Mouse (Mus musculus) hindbrain, embryonic 11.5 days (tissue): ENCODE measurements around the gene Rmdn3. TPM values are rescaled to one million over a fixed set of nuclear protein-coding genes. Genes with fewer than 3 reads are reported as not detected.

Source experiments
- ATAC-seq: fragments of 200-750 bp; cut with Nextera tagmentation; 2 replicates; pipeline ENCODE4 v1.8.0; 2017; ENCODE audit warnings: mild to moderate bottlenecking, moderate TSS enrichment, moderate library complexity; ENCODE audit not compliant: low FRiP score
- DNase-seq: peaks from one replicate; pipeline ENCODE4 v3.0.0-alpha.2; 2015; ENCODE audit warnings: low spot score
- H3K27ac ChIP-seq: fragments of 300-500 bp; sonication (generic); 2 replicates; pipeline ENCODE4 v1.5.1; 2014; ENCODE audit warnings: mild to moderate bottlenecking, low read depth, low read length
- H3K27me3 ChIP-seq: fragments of 300-500 bp; sonication (generic); 2 replicates; pipeline ENCODE4 v1.6.1; 2014; ENCODE audit warnings: mild to moderate bottlenecking, low read length, moderate library complexity, mixed read lengths; ENCODE audit not compliant: control insufficient read depth, insufficient read depth
- H3K36me3 ChIP-seq: fragments of 300-500 bp; sonication (generic); 2 replicates; pipeline ENCODE4 v1.6.1; 2014; ENCODE audit warnings: mild to moderate bottlenecking, low read length, moderate library complexity, mixed read lengths; ENCODE audit not compliant: control insufficient read depth, insufficient read depth
- H3K4me1 ChIP-seq: fragments of 300-500 bp; sonication (generic); replicated peaks from 2 replicates; pipeline ENCODE4 v1.6.1; 2014; ENCODE audit warnings: low read length, mixed read lengths; ENCODE audit not compliant: control insufficient read depth, insufficient read depth
- H3K4me2 ChIP-seq: fragments of 300-500 bp; sonication (generic); replicated peaks from 2 replicates; pipeline ENCODE4 v1.6.1; 2014; ENCODE audit warnings: mild to moderate bottlenecking, low read depth, low read length
- H3K4me3 ChIP-seq: fragments of 300-500 bp; sonication (generic); 2 replicates; pipeline ENCODE4 v1.5.1; 2014; ENCODE audit warnings: low read depth, low read length
- H3K9ac ChIP-seq: fragments of 300-500 bp; sonication (generic); 2 replicates; pipeline ENCODE4 v1.6.1; 2014; ENCODE audit warnings: low read depth, low read length
- H3K9me3 ChIP-seq: fragments of 300-500 bp; sonication (generic); 2 replicates; pipeline ENCODE4 v1.6.1; 2016; ENCODE audit warnings: low read length; ENCODE audit not compliant: control insufficient read depth
- WGBS: fragments of 180-500 bp; shearing (Covaris S2); extraction: QIAGEN DNeasy Blood & Tissue Kit; methylation state at CpG from one replicate; pipeline ENCODE4 v1.1.7; 2014; 5-methylcytosine and 5-hydroxymethylcytosine counted together
- polyA plus RNA-seq: library from polyadenylated mRNA; unstranded; fragments of >200 nt; fragmentation: Nextera tagmentation; extraction: Ambion mirVana; gene quantifications from 2 replicates; pipeline ENCODE4 v1.2.1, GENCODE M21; 2014

Gene Rmdn3
- polyA plus RNA-seq, 1 experiment from 2014 or later: 43.6 TPM

DNA sequence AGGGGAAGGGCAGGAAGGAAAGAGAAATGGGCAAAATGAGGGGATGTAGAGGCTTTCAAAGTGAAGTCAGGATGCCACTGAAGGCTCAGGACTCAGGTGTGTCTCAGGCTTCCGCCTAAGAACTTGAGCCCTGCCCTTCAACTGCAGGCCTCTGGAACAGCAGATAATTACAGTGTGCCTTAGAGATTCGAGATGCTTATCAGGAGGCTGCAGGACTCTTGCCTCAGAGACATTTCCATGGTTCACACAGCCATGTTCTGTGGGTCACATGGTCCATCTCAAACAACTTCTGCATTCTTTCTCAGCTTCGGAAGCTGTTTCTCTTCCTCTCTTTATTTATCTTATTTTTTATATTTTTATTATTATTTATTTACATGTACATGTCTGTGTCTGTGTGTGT is 6.3 kb upstream of the Rmdn3 start:
- Histone ChIP-seq H3K27me3 (peaks cover 18% of the 10 kb centered on the region), H3K9me3 (no peaks in the 10 kb centered on the region), H3K4me3 (no peak overlapping the region), H3K36me3 (no peaks in the 10 kb centered on the region), H3K4me1 (peaks cover 8% of the 10 kb centered on the region), H3K27ac (no peak overlapping the region), H3K4me2 (no peak overlapping the region), H3K9ac (no peak overlapping the region)
- DNase-seq (no peak), ATAC-seq (no peak)
- WGBS: 56% methylated on average over 3 of the region's 3 CpGs

DNA sequence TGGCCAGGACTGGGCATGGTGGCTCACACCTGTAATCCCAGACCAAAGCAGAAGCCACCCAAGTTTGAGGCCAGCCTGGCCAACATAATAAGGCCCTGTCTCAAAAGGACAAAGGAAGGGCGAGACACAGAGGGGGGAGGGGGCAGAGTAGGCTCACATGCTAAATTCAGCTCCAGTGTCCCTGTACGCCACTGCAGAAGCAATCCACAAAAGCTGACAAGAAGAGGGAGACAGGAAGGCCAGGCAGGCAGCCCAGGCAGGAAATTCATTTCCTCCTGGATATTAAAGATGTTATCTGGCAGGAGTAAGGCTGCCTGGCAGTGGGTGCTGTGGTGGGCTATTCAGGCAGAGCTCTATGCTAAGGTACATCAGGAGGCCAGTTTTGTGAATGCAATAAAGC is 4.4 kb upstream of the Rmdn3 start:
- Histone ChIP-seq H3K9me3 (no peaks in the 10 kb centered on the region), H3K27me3 (peaks cover 2% of the 10 kb centered on the region; the same call in 1 of the 2 replicates), H3K4me1 (no peaks in the 10 kb centered on the region), H3K36me3 (no peaks in the 10 kb centered on the region), H3K27ac (no peak overlapping the region), H3K4me2 (no peak overlapping the region), H3K9ac (no peak overlapping the region), H3K4me3 (no peak overlapping the region)
- ATAC-seq (no peak), DNase-seq (no peak)
- WGBS: 28% methylated on average over 2 of the region's 2 CpGs

DNA sequence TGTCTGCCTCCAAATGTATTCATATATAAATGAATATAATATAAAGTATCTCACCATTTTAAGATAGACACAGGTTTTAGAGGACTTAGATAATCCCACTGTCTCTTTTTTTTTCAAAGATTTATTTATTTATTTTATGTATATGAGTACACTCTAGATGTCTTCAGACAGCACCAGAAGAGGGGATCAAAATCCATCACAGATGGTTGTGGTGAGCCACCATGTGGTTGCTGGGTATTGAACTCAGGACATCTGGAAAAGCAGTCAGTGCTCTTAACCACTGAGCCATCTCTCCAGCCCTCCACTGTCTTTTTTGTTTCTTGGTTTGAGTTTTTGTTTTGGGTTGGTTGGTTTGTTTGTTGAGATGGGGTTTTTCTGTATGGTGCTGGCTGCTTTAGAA is 1.0 kb upstream of the Rmdn3 start:
- H3K27ac ChIP-seq: no peak overlapping the region
- ATAC-seq: no peak
- H3K4me3 ChIP-seq: no peak overlapping the region
- H3K9ac ChIP-seq: no peak overlapping the region
- no peaks in the 10 kb centered on the region for H3K9me3 ChIP-seq
- no peaks in the 10 kb centered on the region for H3K27me3 ChIP-seq
- no peak overlapping the region; the same call in 1 of the 2 replicates for H3K4me2 ChIP-seq
- no peak for DNase-seq
- no peaks in the 10 kb centered on the region for H3K4me1 ChIP-seq
- no peaks in the 10 kb centered on the region for H3K36me3 ChIP-seq

DNA sequence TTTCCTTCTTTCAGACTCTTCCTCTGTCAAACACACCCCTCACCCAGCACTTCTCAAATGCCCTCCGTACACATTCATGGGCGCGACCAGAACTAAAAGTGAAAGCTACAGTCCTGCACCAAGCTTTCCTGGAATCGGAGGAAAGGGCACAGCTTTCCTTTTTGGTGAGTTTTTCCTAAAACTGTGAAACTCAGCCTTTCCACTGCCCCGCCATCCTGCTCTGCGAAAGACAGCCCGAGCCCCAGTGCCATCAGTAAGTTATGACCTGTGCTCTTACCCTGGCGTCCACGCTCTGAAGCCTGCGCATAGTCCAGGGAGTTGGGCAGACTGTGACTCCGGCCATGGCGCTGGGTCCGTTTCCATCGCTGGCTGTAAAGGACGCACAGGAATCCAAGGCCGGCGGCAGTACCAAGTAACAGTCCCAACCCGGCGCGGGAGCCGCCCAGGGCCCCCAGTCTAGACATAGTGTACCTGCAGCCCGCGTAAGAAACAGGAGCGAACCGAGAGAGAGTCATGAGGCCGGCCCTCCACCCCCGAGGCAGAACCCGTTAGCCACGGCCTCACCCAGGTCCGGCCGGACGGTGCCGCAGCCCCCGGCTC is 653 bp downstream of the Rmdn3 start:
- peak overlapping the region; percentile 90 for H3K9ac ChIP-seq
- 0 out of 2 replicates have a peak overlapping the region, but pooled peaks have one; percentile 17 for H3K27ac ChIP-seq
- peak; percentile 48; the same call in 1 of the 2 replicates for ATAC-seq
- H3K4me1 ChIP-seq: no peaks in the 10 kb centered on the region
- H3K27me3 ChIP-seq: no peaks in the 10 kb centered on the region
- no peaks in the 10 kb centered on the region for H3K36me3 ChIP-seq
- no peak for DNase-seq
- WGBS: 8% methylated on average over 33 of the region's 34 CpGs
- peak overlapping the region; percentile 99 for H3K4me3 ChIP-seq
- no peaks in the 10 kb centered on the region for H3K9me3 ChIP-seq
- H3K4me2 ChIP-seq: peak overlapping the region; percentile 92

DNA sequence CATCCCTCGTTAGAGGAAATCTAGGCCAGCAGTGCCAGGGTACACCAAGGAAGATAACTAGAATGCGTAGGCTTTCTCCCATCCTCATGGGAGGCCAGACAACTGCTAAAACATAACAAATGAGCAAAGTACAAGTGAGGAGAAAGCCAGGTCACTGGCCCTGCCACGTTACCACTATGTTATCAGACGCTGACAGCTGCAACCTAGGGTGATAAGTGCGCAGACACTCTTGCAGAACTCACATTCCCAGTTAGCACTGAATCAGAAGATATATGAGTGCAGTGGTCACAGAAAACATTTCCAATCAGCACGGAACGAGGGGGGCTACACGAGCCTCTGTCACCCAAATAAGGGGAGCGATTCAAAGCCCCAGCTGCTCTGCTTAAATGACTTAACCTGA is 1.4 kb downstream of the Rmdn3 start:
- Histone ChIP-seq H3K4me2 (no peak overlapping the region), H3K4me3 (no peak overlapping the region), H3K4me1 (no peaks in the 10 kb centered on the region), H3K27ac (no peak overlapping the region), H3K9me3 (no peaks in the 10 kb centered on the region), H3K36me3 (no peaks in the 10 kb centered on the region), H3K9ac (no peak overlapping the region), H3K27me3 (no peaks in the 10 kb centered on the region)
- no peak for DNase-seq
- ATAC-seq: no peak
- 87% methylated on average over 9 of the region's 9 CpGs for WGBS

DNA sequence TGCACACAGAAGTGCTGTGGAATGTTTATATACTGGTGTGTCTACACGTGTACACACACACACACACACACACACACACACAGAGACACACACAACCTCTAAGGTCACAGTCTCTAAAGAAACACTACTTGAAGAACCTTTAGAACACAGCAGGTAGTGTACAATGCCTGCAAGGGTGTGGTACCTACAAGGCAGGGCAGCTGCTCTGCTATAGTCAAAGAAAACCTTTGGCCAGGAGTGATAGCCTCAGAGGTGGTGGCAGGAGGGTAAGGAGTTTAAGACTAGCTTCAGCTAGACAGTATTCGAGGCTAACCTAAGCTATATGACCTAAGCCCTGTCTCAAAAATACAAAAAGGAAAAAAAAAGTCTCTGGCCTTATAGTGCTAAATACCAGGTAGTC is 2.2 kb downstream of the Rmdn3 start:
- DNase-seq (no peak), ATAC-seq (no peak)
- no peaks in the 10 kb centered on the region for H3K27me3 ChIP-seq
- H3K9ac ChIP-seq: no peak overlapping the region
- no peak overlapping the region for H3K27ac ChIP-seq
- H3K9me3 ChIP-seq: no peaks in the 10 kb centered on the region
- no peaks in the 10 kb centered on the region for H3K36me3 ChIP-seq
- no peak overlapping the region for H3K4me2 ChIP-seq
- no peak overlapping the region for H3K4me3 ChIP-seq
- WGBS: 96% methylated on average over 2 of the region's 2 CpGs
- no peaks in the 10 kb centered on the region for H3K4me1 ChIP-seq

DNA sequence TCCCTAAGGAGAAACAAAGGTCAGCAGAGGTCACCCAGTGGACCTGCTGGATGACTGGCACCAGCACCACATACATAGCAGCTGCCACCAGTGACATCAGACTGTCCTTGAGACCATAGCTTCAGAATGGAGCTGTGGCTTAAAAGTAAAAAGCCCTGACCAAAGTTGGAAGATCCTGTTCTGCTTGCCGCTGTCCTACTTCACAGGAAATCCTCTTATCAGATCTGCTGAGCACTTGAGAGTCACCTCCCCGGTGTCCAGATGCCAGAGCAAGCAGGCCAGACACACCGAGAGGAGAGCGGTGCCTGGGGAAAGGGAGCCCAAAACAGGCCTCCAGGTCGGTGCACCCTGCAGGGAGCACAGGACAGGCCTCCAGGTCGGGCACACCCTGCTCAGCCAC is 4.6 kb downstream of the Rmdn3 start:
- Histone ChIP-seq H3K4me3 (no peak overlapping the region), H3K9ac (no peak overlapping the region), H3K36me3 (no peaks in the 10 kb centered on the region), H3K27me3 (no peaks in the 10 kb centered on the region), H3K4me1 (no peaks in the 10 kb centered on the region), H3K9me3 (no peaks in the 10 kb centered on the region), H3K4me2 (no peak overlapping the region), H3K27ac (no peak overlapping the region)
- no peak for DNase-seq
- 89% methylated on average over 6 of the region's 6 CpGs for WGBS
- ATAC-seq: no peak

DNA sequence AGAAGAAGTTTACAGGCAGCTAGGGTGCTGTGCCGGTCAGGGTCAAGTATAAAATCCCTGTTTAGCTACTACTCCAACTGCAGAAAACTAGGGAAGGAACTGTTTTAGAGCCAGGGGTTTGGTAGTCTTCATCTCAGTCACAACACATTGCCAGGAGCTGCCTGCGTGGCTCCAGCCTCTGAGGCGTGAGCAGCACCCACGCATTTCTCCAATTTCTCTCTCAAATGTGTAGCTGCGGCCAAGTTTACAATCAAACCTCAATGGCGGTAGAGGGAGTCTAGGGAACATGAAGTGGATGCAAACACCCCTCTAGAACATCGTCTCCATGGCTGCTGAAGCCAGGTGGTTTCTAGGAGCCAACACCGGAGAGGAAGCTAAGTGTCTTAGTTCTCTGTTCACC is 9.1 kb downstream of the Rmdn3 start:
- no peaks in the 10 kb centered on the region for H3K27me3 ChIP-seq
- DNase-seq (no peak), ATAC-seq (no peak)
- no peak overlapping the region for H3K4me3 ChIP-seq
- no peak overlapping the region for H3K9ac ChIP-seq
- no peak overlapping the region for H3K27ac ChIP-seq
- H3K4me1 ChIP-seq: no peaks in the 10 kb centered on the region
- H3K36me3 ChIP-seq: peaks cover 12% of the 10 kb centered on the region
- H3K9me3 ChIP-seq: no peaks in the 10 kb centered on the region
- 94% methylated on average over 8 of the region's 8 CpGs for WGBS
- H3K4me2 ChIP-seq: no peak overlapping the region

GRCm38 (mm10) chr2:119147160-119147678 is 9.6 kb downstream of the Rmdn3 start:
- Histone ChIP-seq H3K4me2 (no peak overlapping the region), H3K4me3 (no peak overlapping the region), H3K27ac (no peak overlapping the region), H3K27me3 (no peaks in the 10 kb centered on the region), H3K36me3 (peaks cover 12% of the 10 kb centered on the region), H3K4me1 (no peaks in the 10 kb centered on the region), H3K9ac (no peak overlapping the region), H3K9me3 (no peaks in the 10 kb centered on the region)
- 85% methylated on average over 22 of the region's 22 CpGs for WGBS
- ATAC-seq (no peak), DNase-seq (no peak)
